Mouse (Mus musculus): ENCODE results near the gene Eloa.

Eloa gene

GRCm38 (mm10) chr4:136048291-136049032 is 26.9 kb upstream of the Eloa start:
- DNase-seq (ENCODE audit: low read depth, low spot score) = no peak
- H3K36me3 ChIP-seq (ENCODE audit: control insufficient read depth, insufficient read depth, low read length, poor library complexity, severe bottlenecking) = peaks cover 9% of the 10 kb centered on the region
- no peaks in the 10 kb centered on the region for H3K27me3 ChIP-seq (ENCODE audit: control insufficient read depth, insufficient read depth, low read length, poor library complexity, severe bottlenecking)

GRCm38 (mm10) chr4:136047626-136048025 is 26.1 kb upstream of the Eloa start:
- Histone ChIP-seq H3K36me3 (ENCODE audit: control insufficient read depth, insufficient read depth, low read length, poor library complexity, severe bottlenecking) (peaks cover 9% of the 10 kb centered on the region), H3K27me3 (ENCODE audit: control insufficient read depth, insufficient read depth, low read length, poor library complexity, severe bottlenecking) (no peaks in the 10 kb centered on the region)
- DNase-seq (ENCODE audit: low read depth, low spot score) = no peak

GRCm38 (mm10) chr4:136046888-136047287 is 25.3 kb upstream of the Eloa start:
- Histone ChIP-seq H3K36me3 (ENCODE audit: control insufficient read depth, insufficient read depth, low read length, poor library complexity, severe bottlenecking) (peaks cover 9% of the 10 kb centered on the region), H3K27me3 (ENCODE audit: control insufficient read depth, insufficient read depth, low read length, poor library complexity, severe bottlenecking) (no peaks in the 10 kb centered on the region)
- DNase-seq (ENCODE audit: low read depth, low spot score) = no peak

- H3K36me3 ChIP-seq (ENCODE audit: control insufficient read depth, insufficient read depth, low read length, poor library complexity, severe bottlenecking) = peaks cover 4% of the 10 kb centered on the region
- H3K27me3 ChIP-seq (ENCODE audit: control insufficient read depth, insufficient read depth, low read length, poor library complexity, severe bottlenecking) = no peaks in the 10 kb centered on the region
Measured at GRCm38 (mm10) chr4:136045091-136045490, 23.5 kb upstream of the Eloa start.

GRCm38 (mm10) chr4:136043784-136044400 is 22.3 kb upstream of the Eloa start:
- Histone ChIP-seq H3K27me3 (ENCODE audit: control insufficient read depth, insufficient read depth, low read length, poor library complexity, severe bottlenecking) (no peaks in the 10 kb centered on the region), H3K36me3 (ENCODE audit: control insufficient read depth, insufficient read depth, low read length, poor library complexity, severe bottlenecking) (peaks cover under 1% of the 10 kb centered on the region)
- no peak for DNase-seq (ENCODE audit: low read depth, low spot score)

More at GRCm38 (mm10) chr4:136045091-136045490, 23.5 kb upstream of the Eloa start:
- DNase-seq (ENCODE audit: low read depth, low spot score) = no peak

- Histone ChIP-seq H3K27me3 (ENCODE audit: control insufficient read depth, insufficient read depth, low read length, poor library complexity, severe bottlenecking) (no peaks in the 10 kb centered on the region), H3K36me3 (ENCODE audit: control insufficient read depth, insufficient read depth, low read length, poor library complexity, severe bottlenecking) (no peaks in the 10 kb centered on the region)
- no peak for DNase-seq (ENCODE audit: low read depth, low spot score)
Measured at GRCm38 (mm10) chr4:136035078-136035477, 13.5 kb upstream of the Eloa start.

- no peaks in the 10 kb centered on the region for H3K36me3 ChIP-seq (ENCODE audit: control insufficient read depth, insufficient read depth, low read length, poor library complexity, severe bottlenecking)
- H3K27me3 ChIP-seq (ENCODE audit: control insufficient read depth, insufficient read depth, low read length, poor library complexity, severe bottlenecking) = no peaks in the 10 kb centered on the region
- DNase-seq (ENCODE audit: low read depth, low spot score) = no peak
Measured at GRCm38 (mm10) chr4:136033231-136033630, 11.7 kb upstream of the Eloa start.

GRCm38 (mm10) chr4:136030968-136031909 is 9.7 kb upstream of the Eloa start:
- no peaks in the 10 kb centered on the region for H3K27me3 ChIP-seq (ENCODE audit: control insufficient read depth, insufficient read depth, low read length, poor library complexity, severe bottlenecking)
- H3K36me3 ChIP-seq (ENCODE audit: control insufficient read depth, insufficient read depth, low read length, poor library complexity, severe bottlenecking) = no peaks in the 10 kb centered on the region
- peak; percentile 35 for DNase-seq (ENCODE audit: low read depth, low spot score)

- H3K27me3 ChIP-seq (ENCODE audit: control insufficient read depth, insufficient read depth, low read length, poor library complexity, severe bottlenecking) = no peaks in the 10 kb centered on the region
- DNase-seq (ENCODE audit: low read depth, low spot score) = no peak
- H3K36me3 ChIP-seq (ENCODE audit: control insufficient read depth, insufficient read depth, low read length, poor library complexity, severe bottlenecking) = no peaks in the 10 kb centered on the region
Measured at GRCm38 (mm10) chr4:136028689-136029088, 7.1 kb upstream of the Eloa start.

- DNase-seq (ENCODE audit: low read depth, low spot score) = peak; percentile 66
- no peaks in the 10 kb centered on the region for H3K27me3 ChIP-seq (ENCODE audit: control insufficient read depth, insufficient read depth, low read length, poor library complexity, severe bottlenecking)
- no peaks in the 10 kb centered on the region for H3K36me3 ChIP-seq (ENCODE audit: control insufficient read depth, insufficient read depth, low read length, poor library complexity, severe bottlenecking)
Measured at GRCm38 (mm10) chr4:136028132-136028564, 6.6 kb upstream of the Eloa start.

GRCm38 (mm10) chr4:136027416-136028131 is 6.0 kb upstream of the Eloa start:
- no peaks in the 10 kb centered on the region for H3K36me3 ChIP-seq (ENCODE audit: control insufficient read depth, insufficient read depth, low read length, poor library complexity, severe bottlenecking)
- DNase-seq (ENCODE audit: low read depth, low spot score) = peak; percentile 72
- H3K27me3 ChIP-seq (ENCODE audit: control insufficient read depth, insufficient read depth, low read length, poor library complexity, severe bottlenecking) = no peaks in the 10 kb centered on the region

GRCm38 (mm10) chr4:136025350-136025749 is 3.8 kb upstream of the Eloa start:
- H3K27me3 ChIP-seq (ENCODE audit: control insufficient read depth, insufficient read depth, low read length, poor library complexity, severe bottlenecking) = no peaks in the 10 kb centered on the region
- DNase-seq (ENCODE audit: low read depth, low spot score) = no peak
- H3K36me3 ChIP-seq (ENCODE audit: control insufficient read depth, insufficient read depth, low read length, poor library complexity, severe bottlenecking) = no peaks in the 10 kb centered on the region

- no peaks in the 10 kb centered on the region for H3K36me3 ChIP-seq (ENCODE audit: control insufficient read depth, insufficient read depth, low read length, poor library complexity, severe bottlenecking)
- DNase-seq (ENCODE audit: low read depth, low spot score) = no peak
- no peaks in the 10 kb centered on the region for H3K27me3 ChIP-seq (ENCODE audit: control insufficient read depth, insufficient read depth, low read length, poor library complexity, severe bottlenecking)
Measured at GRCm38 (mm10) chr4:136022924-136023323, 1.4 kb upstream of the Eloa start.

Data from splenic B cell, adult 2 months (primary cell).